ENCODE assay signal across 29 mouse cellular contexts in the genomic region with DNA sequence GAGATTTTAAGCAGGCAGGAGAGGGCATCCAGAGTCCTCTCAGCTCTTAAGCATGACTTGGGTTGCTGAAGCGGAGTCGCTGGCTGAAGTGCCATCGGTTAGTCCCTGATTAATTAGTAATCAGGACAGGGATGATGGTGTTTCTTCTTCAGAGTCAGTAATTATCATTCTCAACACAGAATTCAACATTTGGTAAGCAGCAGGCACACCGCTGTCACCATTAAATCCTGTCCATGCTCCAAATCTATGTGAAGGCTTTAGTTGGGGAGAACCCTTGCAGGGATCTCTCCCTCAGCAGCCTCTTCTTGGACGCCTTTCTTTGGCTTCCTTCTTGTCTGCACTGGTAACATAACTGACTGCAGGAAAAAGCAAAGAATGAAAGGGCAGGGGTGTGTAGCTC.
A peak's percentile ranks its signal among the peaks of the same experiment; 100 is the strongest.
DNase-seq lines count a peak whose midpoint lies in the region; ATAC-seq and TF ChIP-seq lines count a peak whose summit lies in the region.
"Had no signal": no experiment of that assay in that cellular context is flagged by ENCODE, and none has a peak within 500 bp of the region (broad histone marks: within the 10 kb centered on the region; RNA-seq: fewer than 3 reads in every experiment).

No protein-coding gene starts in this region.

- POLR2A ChIA-PET in Patski (lab: Charles Lee): no interaction called here

- CTCF ChIA-PET in Patski (lab: Charles Lee): interaction anchor here (1.1 kb wide), 1 partner anchor 9 kb away, joined by 4 read pairs; no protein-coding TSS in a partner anchor

- TF ChIP-seq CTCF in Patski (IDR thresholded peaks at IDR 0.05): no peak
- TF ChIP-seq CTCF in brain, embryonic 14.5 days (IDR thresholded peaks at IDR 0.05; ENCODE audit: borderline replicate concordance, extremely low read depth, insufficient read depth, insufficient read length): no peak

- H3K27me3 ChIP-seq in hindbrain, embryonic 13.5 days: no peaks in the 10 kb centered on the region
- no peaks in the 10 kb centered on the region for H3K27me3 ChIP-seq in hindbrain, embryonic 12.5 days
- H3K27me3 ChIP-seq in Patski: no peaks in the 10 kb centered on the region
- H3K27me3 ChIP-seq in midbrain, embryonic 15.5 days (replicated peaks): no peaks in the 10 kb centered on the region
- H3K27me3 ChIP-seq: embryonic facial prominence, embryonic 12.5 days; limb, embryonic 13.5 days; lung, embryonic 15.5 days; midbrain, embryonic 12.5 days had no signal

- no peaks in the 10 kb centered on the region for H3K36me3 ChIP-seq in hindbrain, embryonic 13.5 days
- no peaks in the 10 kb centered on the region for H3K36me3 ChIP-seq in hindbrain, embryonic 12.5 days
- no peaks in the 10 kb centered on the region for H3K36me3 ChIP-seq in midbrain, embryonic 15.5 days (replicated peaks)
- H3K36me3 ChIP-seq: embryonic facial prominence, embryonic 12.5 days; forebrain, embryonic 10.5 days; limb, embryonic 13.5 days; lung, embryonic 15.5 days; midbrain, embryonic 12.5 days had no signal

- in situ Hi-C loops in Patski (cut with MboI; ENCODE audit: low pct_unique_long_range_greater_than_20kb): no loop called here

- WGBS in hindbrain, embryonic 13.5 days: 45% methylated on average over 5 of the region's 5 CpGs
- 67% methylated on average over 5 of the region's 5 CpGs for WGBS in hindbrain, embryonic 12.5 days
- 48% methylated on average over 5 of the region's 5 CpGs for WGBS in midbrain, embryonic 15.5 days

- no peak overlapping the region for H3K4me2 ChIP-seq in hindbrain, embryonic 13.5 days
- no peak overlapping the region for H3K4me2 ChIP-seq in hindbrain, embryonic 12.5 days (replicated peaks)
- no peak overlapping the region for H3K4me2 ChIP-seq in midbrain, embryonic 15.5 days
- H3K4me2 ChIP-seq: embryonic facial prominence, embryonic 12.5 days; heart, embryonic 11.5 days; limb, embryonic 13.5 days; liver, embryonic 11.5 days; lung, embryonic 15.5 days; midbrain, embryonic 12.5 days had no signal

- no peak for TF ChIP-seq POLR2A in brain, embryonic 14.5 days (IDR thresholded peaks at IDR 0.05; ENCODE audit: borderline replicate concordance, extremely low read depth, insufficient read depth, insufficient read length, poor library complexity, severe bottlenecking)

- no peak; the same call in 1 of the 2 replicates for ATAC-seq in hindbrain, embryonic 13.5 days (ENCODE audit: low FRiP score)
- ATAC-seq in hindbrain, embryonic 12.5 days (ENCODE audit: low FRiP score): no peak
- peak; percentile 54 for ATAC-seq in Patski
- ATAC-seq in midbrain, embryonic 15.5 days (replicated peaks): peak; percentile 71
- no peak for ATAC-seq in erythroblast, adult 5-6 weeks (replicated peaks; ENCODE audit: low FRiP score, poor library complexity, severe bottlenecking)
- ATAC-seq: activated CD4-positive, CD25-positive, alpha-beta regulatory T cell, adult 4 months; inflammation-experienced regulatory T-cells, adult 6 months had no signal

- H3K4me1 ChIP-seq in hindbrain, embryonic 13.5 days (replicated peaks): peaks cover 6% of the 10 kb centered on the region; the same call in 1 of the 2 replicates
- H3K4me1 ChIP-seq in hindbrain, embryonic 12.5 days: no peaks in the 10 kb centered on the region
- H3K4me1 ChIP-seq in midbrain, embryonic 15.5 days: no peaks in the 10 kb centered on the region
- H3K4me1 ChIP-seq: embryonic facial prominence, embryonic 12.5 days; limb, embryonic 13.5 days; lung, embryonic 15.5 days had no signal

- H3K27ac ChIP-seq in hindbrain, embryonic 13.5 days: peak overlapping the region; percentile 55; the same call in 1 of the 2 replicates
- H3K27ac ChIP-seq in hindbrain, embryonic 12.5 days: no peak overlapping the region
- H3K27ac ChIP-seq in midbrain, embryonic 15.5 days: no peak overlapping the region
- H3K27ac ChIP-seq: embryonic facial prominence, embryonic 12.5 days; forebrain, embryonic 10.5 days; limb, embryonic 13.5 days; lung, embryonic 15.5 days; midbrain, embryonic 12.5 days had no signal

- DNase-seq in Patski (ENCODE audit: low read depth, low spot score): no peak
- DNase-seq in brain, embryonic 14.5 days (ENCODE audit: low read depth): peak; percentile 62
- no peak for DNase-seq in heart, adult 11 months
- no peak for DNase-seq in adrenal gland, postnatal 14 days
- DNase-seq: adrenal gland, adult 8-10 months; B cell, adult 2 months; cerebellum, adult 18-20 months; cerebellum, postnatal 25 days; gastrocnemius, postnatal 25 days; heart, adult 18-20 months; heart, postnatal 36 days; kidney, adult 11 months; kidney, postnatal 14 days; right cerebral cortex, postnatal 25 days; thymus, postnatal 14 days had no signal

- no peaks in the 10 kb centered on the region for H3K9me3 ChIP-seq in hindbrain, embryonic 13.5 days
- no peaks in the 10 kb centered on the region for H3K9me3 ChIP-seq in hindbrain, embryonic 12.5 days (replicated peaks)
- H3K9me3 ChIP-seq in midbrain, embryonic 15.5 days: no peaks in the 10 kb centered on the region
- H3K9me3 ChIP-seq: embryonic facial prominence, embryonic 12.5 days; forebrain, embryonic 10.5 days; limb, embryonic 13.5 days; lung, embryonic 15.5 days; midbrain, embryonic 12.5 days had no signal

- H3K4me3 ChIP-seq in hindbrain, embryonic 13.5 days: no peak overlapping the region
- H3K4me3 ChIP-seq in hindbrain, embryonic 12.5 days: no peak overlapping the region
- H3K4me3 ChIP-seq in midbrain, embryonic 15.5 days: no peak overlapping the region
- H3K4me3 ChIP-seq: embryonic facial prominence, embryonic 12.5 days; forebrain, embryonic 10.5 days; limb, embryonic 13.5 days; lung, embryonic 15.5 days; midbrain, embryonic 12.5 days; myocyte had no signal

- H3K9ac ChIP-seq in hindbrain, embryonic 13.5 days: no peak overlapping the region
- no peak overlapping the region for H3K9ac ChIP-seq in hindbrain, embryonic 12.5 days
- no peak overlapping the region for H3K9ac ChIP-seq in midbrain, embryonic 15.5 days
- H3K9ac ChIP-seq: embryonic facial prominence, embryonic 12.5 days; limb, embryonic 13.5 days; lung, embryonic 15.5 days; midbrain, embryonic 12.5 days had no signal

Comparison
In these comparisons a context has a peak if more than half of its experiments do, and no peak if none do; other contexts are left out.
1. ATAC-seq: peak in Patski (single experiment) and midbrain, embryonic 15.5 days (single experiment); none in hindbrain, embryonic 13.5 days (single experiment), hindbrain, embryonic 12.5 days (single experiment) and erythroblast, adult 5-6 weeks (single experiment).